In the genomic region with DNA sequence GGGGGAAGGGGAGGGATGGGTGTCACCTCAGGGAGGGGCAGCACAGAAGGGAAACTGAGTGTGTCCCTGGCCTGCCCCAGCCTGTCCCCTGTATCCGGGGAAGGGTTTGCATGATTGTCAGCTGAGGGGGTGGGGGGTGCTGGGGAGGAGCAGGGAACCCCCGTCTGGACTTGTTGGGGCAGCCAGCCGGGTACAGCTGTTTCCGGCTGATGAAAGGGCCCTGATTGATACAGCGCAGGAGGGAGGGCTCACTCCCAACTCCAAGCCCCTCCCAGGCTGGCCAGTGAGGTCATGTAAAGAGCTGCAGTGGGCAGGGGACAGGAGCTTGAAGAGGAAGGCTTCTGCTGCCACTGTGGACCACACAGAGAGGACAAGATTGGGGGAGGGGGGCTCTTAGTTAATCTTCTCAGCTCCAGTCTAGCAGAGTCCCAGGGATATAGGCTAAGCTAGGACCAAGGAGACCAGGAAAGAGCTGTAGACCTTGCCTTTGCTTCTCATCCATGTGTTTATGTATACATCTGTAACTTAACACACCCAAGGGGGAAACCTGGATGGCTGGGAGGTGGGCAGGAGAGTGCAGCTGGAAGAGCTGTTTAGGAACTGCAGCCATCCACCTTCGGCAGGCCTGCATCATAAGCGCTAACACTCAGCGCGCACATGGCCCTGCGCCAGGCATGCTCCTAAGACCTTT, we compare ENCODE assay signal across 9 mouse cellular contexts. TPM values are rescaled to one million over a fixed set of nuclear protein-coding genes. Genes with fewer than 3 reads are reported as not detected.
DNase-seq lines count a peak whose midpoint lies in the region; ATAC-seq lines count a peak whose summit lies in the region.
"Had no signal": no experiment of that assay in that cellular context is flagged by ENCODE, and none has a peak within 500 bp of the region (broad histone marks: within the 10 kb centered on the region; RNA-seq: fewer than 3 reads in every experiment).

No protein-coding gene starts in this region.

- ATAC-seq in embryonic facial prominence, embryonic 13.5 days (ENCODE audit: insufficient number of reproducible peaks, insufficient read depth, low FRiP score, low TSS enrichment, low read depth), result peak; percentile 78
- peak; percentile 85 to 90 for ATAC-seq in hematopoietic stem cell, adult 5-6 weeks (replicated peaks in 1 of 2; ENCODE audit: insufficient read depth in 1 of 2, low FRiP score in 2 of 2, low TSS enrichment in 1 of 2, low read depth in 1 of 2, poor library complexity in 2 of 2, severe bottlenecking in 2 of 2)
- ATAC-seq in limb, embryonic 15.5 days (ENCODE audit: insufficient number of reproducible peaks, low FRiP score, low TSS enrichment, low read depth), result peak; percentile 60; the same call in 1 of the 2 replicates
- ATAC-seq in midbrain, embryonic 15.5 days (replicated peaks), result 0 out of 2 replicates have a peak, but pooled peaks have one; percentile 50

- peak overlapping the region; percentile 15; the same call in 1 of the 2 replicates for H3K4me2 ChIP-seq in embryonic facial prominence, embryonic 13.5 days
- H3K4me2 ChIP-seq in limb, embryonic 15.5 days, result peak overlapping the region; percentile 17; the same call in 1 of the 2 replicates
- no peak overlapping the region for H3K4me2 ChIP-seq in midbrain, embryonic 15.5 days

- peak; percentile 89 for DNase-seq in MN1 (ENCODE audit: low spot score)
- DNase-seq in thymus, postnatal 4 days, result no peak
- DNase-seq in cerebellum, adult 18-20 months, result no peak
- DNase-seq in cerebellum, adult 8-10 months, result no peak

- H3K4me1 ChIP-seq in embryonic facial prominence, embryonic 13.5 days, result peaks cover 20% of the 10 kb centered on the region
- peaks cover 17% of the 10 kb centered on the region for H3K4me1 ChIP-seq in limb, embryonic 15.5 days
- H3K4me1 ChIP-seq in midbrain, embryonic 15.5 days, result peaks cover 11% of the 10 kb centered on the region

- H3K36me3 ChIP-seq in embryonic facial prominence, embryonic 13.5 days, result no peaks in the 10 kb centered on the region
- no peaks in the 10 kb centered on the region for H3K36me3 ChIP-seq in limb, embryonic 15.5 days
- no peaks in the 10 kb centered on the region for H3K36me3 ChIP-seq in midbrain, embryonic 15.5 days (replicated peaks)

- WGBS in embryonic facial prominence, embryonic 13.5 days, result 28% methylated on average over 10 of the region's 10 CpGs
- 8% methylated on average over 10 of the region's 10 CpGs for WGBS in limb, embryonic 15.5 days
- WGBS in midbrain, embryonic 15.5 days, result 19% methylated on average over 10 of the region's 10 CpGs

- no peaks in the 10 kb centered on the region for H3K27me3 ChIP-seq in embryonic facial prominence, embryonic 13.5 days
- H3K27me3 ChIP-seq in limb, embryonic 15.5 days, result no peaks in the 10 kb centered on the region
- no peaks in the 10 kb centered on the region for H3K27me3 ChIP-seq in midbrain, embryonic 15.5 days (replicated peaks)

- no peaks in the 10 kb centered on the region for H3K9me3 ChIP-seq in embryonic facial prominence, embryonic 13.5 days
- no peaks in the 10 kb centered on the region for H3K9me3 ChIP-seq in limb, embryonic 15.5 days
- H3K9me3 ChIP-seq in midbrain, embryonic 15.5 days, result no peaks in the 10 kb centered on the region

- H3K9ac ChIP-seq in embryonic facial prominence, embryonic 13.5 days, result peak overlapping the region; percentile 40; the same call in 1 of the 2 replicates
- no peak overlapping the region for H3K9ac ChIP-seq in limb, embryonic 15.5 days
- H3K9ac ChIP-seq in midbrain, embryonic 15.5 days, result no peak overlapping the region

- 0 out of 2 replicates have a peak overlapping the region, but pooled peaks have one; percentile 3 for H3K27ac ChIP-seq in embryonic facial prominence, embryonic 13.5 days
- H3K27ac ChIP-seq in limb, embryonic 15.5 days, result no peak overlapping the region
- H3K27ac ChIP-seq in midbrain, embryonic 15.5 days, result no peak overlapping the region
- H3K27ac ChIP-seq: macrophage had no signal

- no peak overlapping the region for H3K4me3 ChIP-seq in embryonic facial prominence, embryonic 13.5 days
- H3K4me3 ChIP-seq in limb, embryonic 15.5 days, result no peak overlapping the region
- no peak overlapping the region for H3K4me3 ChIP-seq in midbrain, embryonic 15.5 days

RNA-seq across cellular contexts. Expression of gene Vegfa, which starts 31.3 kb away (rescaled TPM):
- polyA plus RNA-seq in embryonic facial prominence, embryonic 13.5 days (2015; fragmentation: Nextera tagmentation; extraction: Ambion mirVana), result 5.5 and 7.0 TPM in 2 replicates
- total RNA-seq in hematopoietic stem cell, adult 5-6 weeks (2017), result 29.6 and 53.8 TPM in 2 replicates
- polyA plus RNA-seq in limb, embryonic 15.5 days (2015; fragmentation: Nextera tagmentation; extraction: Ambion mirVana), result 4.1 and 5.0 TPM in 2 replicates
- 4.0 and 5.4 TPM in 2 replicates for polyA plus RNA-seq in midbrain, embryonic 15.5 days (2015; fragmentation: Nextera tagmentation; extraction: Ambion mirVana)

RNA-seq across cellular contexts. Expression of gene Mrps18a, which starts 47.4 kb away (rescaled TPM):
- polyA plus RNA-seq in embryonic facial prominence, embryonic 13.5 days (2015; fragmentation: Nextera tagmentation; extraction: Ambion mirVana), result 126 and 152 TPM in 2 replicates
- total RNA-seq in hematopoietic stem cell, adult 5-6 weeks (2017), result 32.8 and 34.5 TPM in 2 replicates
- 126 and 132 TPM in 2 replicates for polyA plus RNA-seq in limb, embryonic 15.5 days (2015; fragmentation: Nextera tagmentation; extraction: Ambion mirVana)
- 147 TPM in 2 replicates for polyA plus RNA-seq in midbrain, embryonic 15.5 days (2015; fragmentation: Nextera tagmentation; extraction: Ambion mirVana)
